Mouse (Mus musculus) adrenal gland, adult 2 months (tissue): ENCODE results near the gene Gm10228. TPM values are rescaled to one million over a fixed set of nuclear protein-coding genes. Genes with fewer than 3 reads are reported as not detected.
"Not testable (repeated sequence)": the region's sequence is repeated elsewhere in the genome, so short reads cannot be mapped to it uniquely, and the experiment has no call there.

ENCODE experiments used
- DNase-seq: peaks from one replicate; pipeline ENCODE4 v3.0.0; 2021
- long read RNA-seq: library from polyadenylated mRNA; stranded (forward); transcript quantifications from one replicate; pipeline ENCODE4 v2.0.0, GENCODE M21; 2021
- polyA plus RNA-seq: library from polyadenylated mRNA; depleted of rRNA; stranded (reverse); fragments of >200 nt; gene quantifications from 2 replicates; pipeline ENCODE4 v1.2.3, GENCODE M21; 2012; rRNA removed
- total RNA-seq, 2 experiments: library from RNA; stranded (reverse); gene quantifications; 2 replicates each; pipeline ENCODE4 v1.2.3; 2021

The Gm10228 gene
- total RNA-seq = not detected
- not detected in 2 replicates for polyA plus RNA-seq
- long read RNA-seq = 0 reads

- not testable (repeated sequence) for DNase-seq
Observed at GRCm38 (mm10) chr16:89041372-89041771, at the start of gene Gm10228. Gene Gm10228, minus strand, starts transcription at chr16:89041472.

GRCm38 (mm10) chr16:89071041-89071440, 29.8 kb upstream of the Gm10228 start:
- DNase-seq = peak; percentile 2

- DNase-seq = not testable (repeated sequence)
Observed at GRCm38 (mm10) chr16:89063902-89064301, 22.6 kb upstream of the Gm10228 start, which contains the start of gene 1110025L11Rik. Gene 1110025L11Rik, minus strand, starts transcription at chr16:89064002.

- no peak for DNase-seq
Observed at GRCm38 (mm10) chr16:89047783-89048182, 6.5 kb upstream of the Gm10228 start, which contains the start of gene Krtap6-5. Gene Krtap6-5, minus strand, starts transcription at chr16:89047883.

- not testable (repeated sequence) for DNase-seq
Observed at GRCm38 (mm10) chr16:89031399-89031798, 9.9 kb downstream of the Gm10228 start, which contains the start of gene Krtap6-1. Gene Krtap6-1, plus strand, starts transcription at chr16:89031699.

GRCm38 (mm10) chr16:89014984-89015383, 26.3 kb downstream of the Gm10228 start, which contains the start of gene Gm10229:
Gene Gm10229, plus strand, starts transcription at chr16:89015284.
- not testable (repeated sequence) for DNase-seq

GRCm38 (mm10) chr16:89013973-89014372, 27.3 kb downstream of the Gm10228 start:
- no peak for DNase-seq

- DNase-seq = no peak
Observed at GRCm38 (mm10) chr16:89010659-89011058, 30.6 kb downstream of the Gm10228 start, which contains the start of gene Krtap22-2. Gene Krtap22-2, minus strand, starts transcription at chr16:89010759.

Other genes with a start within 250 kb of the Gm10228 start
- gene Gm20741, start 229.3 kb downstream of the Gm10228 start, total RNA-seq = not detected
- gene Gm20741, start 229.3 kb downstream of the Gm10228 start, polyA plus RNA-seq = not detected in 2 replicates
- gene Krtap15, start 221.3 kb downstream of the Gm10228 start, total RNA-seq = not detected
- gene Krtap15, start 221.3 kb downstream of the Gm10228 start, polyA plus RNA-seq = not detected in 2 replicates
- not detected for gene Krtap14, start 215.3 kb downstream of the Gm10228 start, total RNA-seq
- not detected in 2 replicates for gene Krtap14, start 215.3 kb downstream of the Gm10228 start, polyA plus RNA-seq
- gene Krtap19-1, start 172.1 kb downstream of the Gm10228 start, total RNA-seq = not detected
- gene Krtap19-1, start 172.1 kb downstream of the Gm10228 start, polyA plus RNA-seq = not detected in 2 replicates
- gene Krtap19-2, start 167.2 kb downstream of the Gm10228 start, total RNA-seq = not detected
- gene Krtap19-2, start 167.2 kb downstream of the Gm10228 start, polyA plus RNA-seq = not detected in 2 replicates
- gene Krtap19-3, start 163.4 kb downstream of the Gm10228 start, total RNA-seq = not detected
- gene Krtap19-3, start 163.4 kb downstream of the Gm10228 start, polyA plus RNA-seq = not detected in 2 replicates
- gene Krtap19-4, start 156.4 kb downstream of the Gm10228 start, total RNA-seq = not detected
- gene Krtap19-4, start 156.4 kb downstream of the Gm10228 start, polyA plus RNA-seq = not detected in 2 replicates
- gene Krtap19-5, start 145.0 kb downstream of the Gm10228 start, total RNA-seq = not detected
- not detected in 2 replicates for gene Krtap19-5, start 145.0 kb downstream of the Gm10228 start, polyA plus RNA-seq
- gene Krtap19-9b, start 109.2 kb downstream of the Gm10228 start, total RNA-seq = not detected
- not detected in 2 replicates for gene Krtap19-9b, start 109.2 kb downstream of the Gm10228 start, polyA plus RNA-seq
- not detected for gene Krtap16-3, start 78.6 kb downstream of the Gm10228 start, total RNA-seq
- not detected in 2 replicates for gene Krtap16-3, start 78.6 kb downstream of the Gm10228 start, polyA plus RNA-seq
- not detected for gene Krtap22-2, start 30.7 kb downstream of the Gm10228 start, total RNA-seq
- not detected in 2 replicates for gene Krtap22-2, start 30.7 kb downstream of the Gm10228 start, polyA plus RNA-seq
- gene Gm10229, start 26.2 kb downstream of the Gm10228 start, total RNA-seq = not detected
- gene Gm10229, start 26.2 kb downstream of the Gm10228 start, polyA plus RNA-seq = not detected in 2 replicates
- not detected for gene Krtap6-1, start 9.8 kb downstream of the Gm10228 start, total RNA-seq
- gene Krtap6-1, start 9.8 kb downstream of the Gm10228 start, polyA plus RNA-seq = not detected in 2 replicates
- not detected for gene Krtap6-5, start 6.4 kb upstream of the Gm10228 start, total RNA-seq
- gene Krtap6-5, start 6.4 kb upstream of the Gm10228 start, polyA plus RNA-seq = not detected in 2 replicates
- gene 1110025L11Rik, start 22.5 kb upstream of the Gm10228 start, total RNA-seq = not detected
- not detected in 2 replicates for gene 1110025L11Rik, start 22.5 kb upstream of the Gm10228 start, polyA plus RNA-seq
- not detected for gene Krtap6-3, start 42.5 kb upstream of the Gm10228 start, total RNA-seq
- gene Krtap6-3, start 42.5 kb upstream of the Gm10228 start, polyA plus RNA-seq = not detected in 2 replicates
- not detected for gene Gm6358, start 99.4 kb upstream of the Gm10228 start, total RNA-seq
- not detected in 2 replicates for gene Gm6358, start 99.4 kb upstream of the Gm10228 start, polyA plus RNA-seq
- not detected for gene Gm10061, start 109.6 kb upstream of the Gm10228 start, total RNA-seq
- gene Gm10061, start 109.6 kb upstream of the Gm10228 start, polyA plus RNA-seq = not detected in 2 replicates
- not detected for gene Gm9789, start 116.5 kb upstream of the Gm10228 start, total RNA-seq
- not detected in 2 replicates for gene Gm9789, start 116.5 kb upstream of the Gm10228 start, polyA plus RNA-seq
- gene Gm7735, start 128.0 kb upstream of the Gm10228 start, total RNA-seq = not detected
- not detected in 2 replicates for gene Gm7735, start 128.0 kb upstream of the Gm10228 start, polyA plus RNA-seq
- gene 1110057P08Rik, start 133.3 kb upstream of the Gm10228 start, total RNA-seq = not detected
- gene 1110057P08Rik, start 133.3 kb upstream of the Gm10228 start, polyA plus RNA-seq = not detected in 2 replicates
- not detected for gene Krtap20-2, start 164.4 kb upstream of the Gm10228 start, total RNA-seq
- gene Krtap20-2, start 164.4 kb upstream of the Gm10228 start, polyA plus RNA-seq = not detected in 2 replicates